Mouse (Mus musculus): ENCODE results near the gene Dennd2a.

DNA sequence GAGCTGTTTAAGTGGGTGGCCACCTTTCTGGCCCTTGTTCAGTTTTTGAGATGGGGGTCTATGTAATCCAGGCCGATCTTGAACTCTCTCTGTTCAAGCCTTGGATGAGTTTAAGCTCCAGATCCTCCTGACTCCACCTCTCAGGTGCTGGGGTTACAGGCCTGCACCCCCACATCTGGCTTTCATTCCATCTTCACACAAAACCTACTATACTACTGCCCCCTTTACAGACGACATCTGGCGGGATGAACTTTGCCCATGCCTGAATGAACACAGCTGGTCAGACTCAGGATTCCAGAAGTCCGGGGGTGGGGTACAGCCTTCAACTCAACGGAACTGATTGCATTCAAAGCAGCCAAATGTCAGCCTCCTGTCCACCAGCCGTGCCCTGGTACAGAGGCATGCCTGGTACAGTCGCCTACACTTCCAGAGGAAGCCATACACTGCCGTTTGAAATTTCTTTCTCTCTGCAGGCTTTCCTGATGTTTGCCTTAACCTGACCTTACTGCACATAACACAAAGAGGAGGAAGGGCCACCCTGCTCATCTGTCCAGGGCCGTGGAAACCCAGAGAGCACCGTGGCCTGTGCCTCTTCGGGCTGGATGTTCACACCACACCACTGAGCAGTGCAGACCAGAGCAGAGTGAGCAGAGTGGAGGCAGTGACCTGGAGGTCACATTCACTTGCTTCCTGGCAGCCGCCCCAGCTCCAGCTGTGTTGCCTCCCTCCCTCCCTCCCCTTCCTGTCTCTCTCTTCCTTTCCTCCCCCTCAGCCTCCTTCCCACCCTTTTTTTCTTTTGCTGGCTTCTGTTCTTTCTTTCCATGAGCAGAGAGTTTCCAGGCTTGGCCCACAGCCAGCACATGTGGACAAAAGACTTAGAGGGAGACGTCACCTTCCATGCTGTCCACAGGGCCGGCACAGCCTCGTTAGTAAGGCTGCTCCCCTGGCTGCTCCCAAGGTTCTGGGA, 14.8 kb downstream of the Dennd2a start:
- TF ChIP-seq EP300 (optimal IDR thresholded peaks at IDR 0.05), result no peak
- no peak for TF ChIP-seq CTCF (IDR thresholded peaks at IDR 0.05; ENCODE audit: low read depth)
